Mouse (Mus musculus): Measurements from ENCODE around the gene Glipr1l3. TPM values are rescaled to one million over a fixed set of nuclear protein-coding genes. Genes with fewer than 3 reads are reported as not detected.
"Not testable (repeated sequence)": the region's sequence is repeated elsewhere in the genome, so short reads cannot be mapped to it uniquely, and the experiment has no call there.

Gene Glipr1l3
- polyA plus RNA-seq (2012; rRNA removed), result 0.31 TPM in 1 of 2 replicates, not detected in the other

- not testable (repeated sequence) for H3K27ac ChIP-seq (ENCODE audit: insufficient read depth, low read length); H3K4me3 ChIP-seq (ENCODE audit: insufficient read depth, low read length); H3K4me1 ChIP-seq (ENCODE audit: control insufficient read depth, insufficient read depth, low read length)
- TF ChIP-seq CTCF (IDR thresholded peaks at IDR 0.05; ENCODE audit: extremely low read depth, insufficient read depth, low read length), result peak; percentile 92
These were observed at the start of gene Glipr1l3 for GRCm38 (mm10) chr10:112159882-112160560. Gene Glipr1l3, minus strand, starts transcription at chr10:112160327.

- no peak overlapping the region for H3K27ac ChIP-seq (ENCODE audit: insufficient read depth, low read length)
- no peaks in the 10 kb centered on the region for H3K4me1 ChIP-seq (ENCODE audit: control insufficient read depth, insufficient read depth, low read length)
- TF ChIP-seq CTCF (IDR thresholded peaks at IDR 0.05; ENCODE audit: extremely low read depth, insufficient read depth, low read length) (peak; percentile 90), POLR2A (IDR thresholded peaks at IDR 0.05; ENCODE audit: extremely low read depth, insufficient read depth, low read length) (no peak)
- H3K4me3 ChIP-seq (ENCODE audit: insufficient read depth, low read length), result no peak overlapping the region
These were observed 43.3 kb upstream of the Glipr1l3 start for GRCm38 (mm10) chr10:112203463-112203862.

GRCm38 (mm10) chr10:112193919-112194318, 33.8 kb upstream of the Glipr1l3 start:
- H3K4me1 ChIP-seq (ENCODE audit: control insufficient read depth, insufficient read depth, low read length); H3K4me3 ChIP-seq (ENCODE audit: insufficient read depth, low read length); H3K27ac ChIP-seq (ENCODE audit: insufficient read depth, low read length): not testable (repeated sequence)

GRCm38 (mm10) chr10:112177027-112177426, 16.9 kb upstream of the Glipr1l3 start:
- H3K4me3 ChIP-seq (ENCODE audit: insufficient read depth, low read length); H3K27ac ChIP-seq (ENCODE audit: insufficient read depth, low read length); H3K4me1 ChIP-seq (ENCODE audit: control insufficient read depth, insufficient read depth, low read length): not testable (repeated sequence)

- no peak for TF ChIP-seq POLR2A (IDR thresholded peaks at IDR 0.05; ENCODE audit: extremely low read depth, insufficient read depth, low read length)
- no peak for TF ChIP-seq CTCF (IDR thresholded peaks at IDR 0.05; ENCODE audit: extremely low read depth, insufficient read depth, low read length)
- Histone ChIP-seq H3K4me1 (ENCODE audit: control insufficient read depth, insufficient read depth, low read length) (no peaks in the 10 kb centered on the region), H3K27ac (ENCODE audit: insufficient read depth, low read length) (no peak within 1 kb of the TSS), H3K4me3 (ENCODE audit: insufficient read depth, low read length) (no peak within 1 kb of the TSS)
These were observed 3.1 kb upstream of the Glipr1l3 start, which contains the start of gene Caps2 for GRCm38 (mm10) chr10:112163168-112163766. Gene Caps2, plus strand, starts transcription at chr10:112163621.

GRCm38 (mm10) chr10:112139834-112140233, 20.3 kb downstream of the Glipr1l3 start:
- TF ChIP-seq POLR2A (IDR thresholded peaks at IDR 0.05; ENCODE audit: extremely low read depth, insufficient read depth, low read length) (no peak), CTCF (IDR thresholded peaks at IDR 0.05; ENCODE audit: extremely low read depth, insufficient read depth, low read length) (no peak)
- no peaks in the 10 kb centered on the region for H3K4me1 ChIP-seq (ENCODE audit: control insufficient read depth, insufficient read depth, low read length)
- no peak overlapping the region for H3K4me3 ChIP-seq (ENCODE audit: insufficient read depth, low read length)

GRCm38 (mm10) chr10:112138871-112139430, 21.2 kb downstream of the Glipr1l3 start:
- Histone ChIP-seq H3K27ac (ENCODE audit: insufficient read depth, low read length) (no peak overlapping the region), H3K4me1 (ENCODE audit: control insufficient read depth, insufficient read depth, low read length) (no peaks in the 10 kb centered on the region), H3K4me3 (ENCODE audit: insufficient read depth, low read length) (peak overlapping the region; percentile 30)
- TF ChIP-seq CTCF (IDR thresholded peaks at IDR 0.05; ENCODE audit: extremely low read depth, insufficient read depth, low read length) (no peak), POLR2A (IDR thresholded peaks at IDR 0.05; ENCODE audit: extremely low read depth, insufficient read depth, low read length) (no peak)

More at GRCm38 (mm10) chr10:112139834-112140233, 20.3 kb downstream of the Glipr1l3 start:
- no peak overlapping the region for H3K27ac ChIP-seq (ENCODE audit: insufficient read depth, low read length)

GRCm38 (mm10) chr10:112138050-112138870, 21.9 kb downstream of the Glipr1l3 start:
- Histone ChIP-seq H3K4me3 (ENCODE audit: insufficient read depth, low read length) (peak overlapping the region; percentile 30), H3K4me1 (ENCODE audit: control insufficient read depth, insufficient read depth, low read length) (no peaks in the 10 kb centered on the region), H3K27ac (ENCODE audit: insufficient read depth, low read length) (no peak overlapping the region)
- TF ChIP-seq POLR2A (IDR thresholded peaks at IDR 0.05; ENCODE audit: extremely low read depth, insufficient read depth, low read length) (no peak), CTCF (IDR thresholded peaks at IDR 0.05; ENCODE audit: extremely low read depth, insufficient read depth, low read length) (peak; percentile 52)

- TF ChIP-seq POLR2A (IDR thresholded peaks at IDR 0.05; ENCODE audit: extremely low read depth, insufficient read depth, low read length) (no peak), CTCF (IDR thresholded peaks at IDR 0.05; ENCODE audit: extremely low read depth, insufficient read depth, low read length) (no peak)
- no peak overlapping the region for H3K27ac ChIP-seq (ENCODE audit: insufficient read depth, low read length)
- no peak overlapping the region for H3K4me3 ChIP-seq (ENCODE audit: insufficient read depth, low read length)
- no peaks in the 10 kb centered on the region for H3K4me1 ChIP-seq (ENCODE audit: control insufficient read depth, insufficient read depth, low read length)
These were observed 27.9 kb downstream of the Glipr1l3 start for GRCm38 (mm10) chr10:112132194-112132593.

GRCm38 (mm10) chr10:112127682-112128230, 32.4 kb downstream of the Glipr1l3 start:
- H3K4me3 ChIP-seq (ENCODE audit: insufficient read depth, low read length); H3K27ac ChIP-seq (ENCODE audit: insufficient read depth, low read length); H3K4me1 ChIP-seq (ENCODE audit: control insufficient read depth, insufficient read depth, low read length): not testable (repeated sequence)

GRCm38 (mm10) chr10:112125090-112125489, 35.0 kb downstream of the Glipr1l3 start:
- H3K4me1 ChIP-seq (ENCODE audit: control insufficient read depth, insufficient read depth, low read length); H3K4me3 ChIP-seq (ENCODE audit: insufficient read depth, low read length); H3K27ac ChIP-seq (ENCODE audit: insufficient read depth, low read length): not testable (repeated sequence)
